Mouse (Mus musculus) hindbrain, embryonic 13.5 days (tissue): ENCODE results near the gene Nfix. TPM values are rescaled to one million over a fixed set of nuclear protein-coding genes. Genes with fewer than 3 reads are reported as not detected.

Source experiments
- ATAC-seq: fragments of 200-750 bp; cut with Nextera tagmentation; 2 replicates; pipeline ENCODE4 v1.8.0; 2017; ENCODE audit warnings: moderate TSS enrichment; ENCODE audit not compliant: low FRiP score
- H3K27ac ChIP-seq: fragments of 300-500 bp; sonication (generic); 2 replicates; pipeline ENCODE4 v1.5.1; 2015; ENCODE audit warnings: inconsistent platforms, mild to moderate bottlenecking, moderate library complexity
- H3K27me3 ChIP-seq: fragments of 300-500 bp; sonication (generic); 2 replicates; pipeline ENCODE4 v1.6.1; 2015; ENCODE audit warnings: mild to moderate bottlenecking, inconsistent platforms
- H3K36me3 ChIP-seq: fragments of 300-500 bp; sonication (generic); 2 replicates; pipeline ENCODE4 v1.6.1; 2015; ENCODE audit warnings: mild to moderate bottlenecking, inconsistent platforms
- H3K4me1 ChIP-seq: fragments of 300-500 bp; sonication (generic); replicated peaks from 2 replicates; pipeline ENCODE4 v1.6.1; 2015; ENCODE audit warnings: inconsistent platforms
- H3K4me2 ChIP-seq: fragments of 300-500 bp; sonication (generic); 2 replicates; pipeline ENCODE4 v1.6.1; 2015; ENCODE audit warnings: inconsistent platforms, mild to moderate bottlenecking, moderate library complexity
- H3K4me3 ChIP-seq: fragments of 300-500 bp; sonication (generic); 2 replicates; pipeline ENCODE4 v1.5.1; 2015; ENCODE audit warnings: mild to moderate bottlenecking, inconsistent platforms
- H3K9ac ChIP-seq: fragments of 300-500 bp; sonication (generic); 2 replicates; pipeline ENCODE4 v1.6.1; 2015; ENCODE audit warnings: mild to moderate bottlenecking, inconsistent platforms
- H3K9me3 ChIP-seq: fragments of 300-500 bp; sonication (generic); 2 replicates; pipeline ENCODE4 v1.6.1; 2016; ENCODE audit warnings: inconsistent platforms
- whole genome bisulfite sequencing: fragments of 180-500 bp; shearing (Covaris S2); methylation state at CpG from one replicate; pipeline ENCODE4 v1.1.7; 2015; 5-methylcytosine and 5-hydroxymethylcytosine counted together
- polyA plus RNA-seq: library from polyadenylated mRNA; unstranded; fragments of >200 nt; fragmentation: Nextera tagmentation; extraction: Ambion mirVana; gene quantifications from 2 replicates; pipeline ENCODE4 v1.2.1, GENCODE M21; 2015

Gene Nfix
- polyA plus RNA-seq, result 35.3 and 44.1 TPM in 2 replicates

DNA sequence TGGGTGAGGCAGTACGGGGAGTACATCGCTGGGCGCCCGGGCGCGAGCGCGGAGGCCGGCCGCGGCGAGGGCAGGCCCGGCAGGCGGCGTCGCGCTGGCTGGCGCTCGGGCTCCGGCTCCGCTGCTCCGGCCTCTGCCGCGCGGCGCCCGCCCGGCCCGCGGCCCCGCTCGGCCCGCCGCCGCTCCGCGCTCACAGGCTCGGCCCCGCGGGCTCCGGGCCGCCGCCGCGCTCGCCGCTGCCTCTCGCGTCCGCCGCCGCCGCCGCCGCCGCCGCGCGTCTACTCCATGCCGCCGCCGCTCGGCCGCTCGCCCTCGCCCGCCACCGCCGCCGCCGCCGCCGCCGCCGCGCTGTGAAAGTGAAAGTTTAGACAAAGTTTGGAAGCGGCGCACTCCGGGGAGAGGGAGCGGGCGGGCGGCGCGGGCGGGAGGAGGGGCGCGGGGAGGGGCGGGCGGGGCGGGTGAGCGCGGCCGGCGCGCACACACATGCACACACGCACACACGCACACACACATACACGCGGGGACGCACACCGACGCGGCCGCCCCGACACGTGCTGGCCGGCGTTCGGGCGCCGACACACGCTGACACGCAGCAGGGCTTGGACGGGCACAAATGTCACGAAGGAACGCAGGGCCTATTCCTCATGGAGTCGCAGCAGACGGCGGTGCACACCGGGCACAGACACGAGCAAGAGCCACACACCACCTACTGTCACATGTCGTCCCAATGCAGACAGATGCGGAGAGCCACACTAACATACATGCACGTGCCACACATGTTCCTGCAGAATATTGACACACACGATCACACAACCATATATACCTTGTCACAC lies at the start of gene Nfix:
Gene Nfix (minus strand): TSS at position 346 of the 833 bp plus-strand sequence.
- Histone ChIP-seq H3K27me3 (peaks cover 98% of the 10 kb centered on the region), H3K9me3 (no peaks in the 10 kb centered on the region), H3K9ac (peak within 1 kb of the TSS; percentile 88), H3K27ac (peak within 1 kb of the TSS; percentile 87), H3K4me2 (peak within 1 kb of the TSS; percentile 76), H3K4me1 (peaks cover 47% of the 10 kb centered on the region), H3K36me3 (no peaks in the 10 kb centered on the region), H3K4me3 (peak within 1 kb of the TSS; percentile 72)
- WGBS, result 3% methylated on average over 42 of the region's 125 CpGs
- peak; percentile 44; the same call in 1 of the 2 replicates for ATAC-seq

GRCm38 (mm10) chr8:84847684-84848435 lies 47.7 kb upstream of the Nfix start:
- WGBS, result 53% methylated on average over 6 of the region's 6 CpGs
- H3K36me3 ChIP-seq, result peaks cover 22% of the 10 kb centered on the region
- H3K27me3 ChIP-seq, result no peaks in the 10 kb centered on the region
- H3K27ac ChIP-seq, result peak overlapping the region; percentile 87
- H3K4me3 ChIP-seq, result peak overlapping the region; percentile 98
- ATAC-seq, result no peak
- H3K9ac ChIP-seq, result peak overlapping the region; percentile 79
- H3K4me2 ChIP-seq, result peak overlapping the region; percentile 78
- H3K9me3 ChIP-seq, result no peaks in the 10 kb centered on the region
- H3K4me1 ChIP-seq, result peaks cover 35% of the 10 kb centered on the region

GRCm38 (mm10) chr8:84846722-84847572 lies 46.8 kb upstream of the Nfix start, which contains the start of gene Calr:
TSS of gene Calr (minus strand) at chr8:84846934.
- under 1% methylated on average over 55 of the region's 55 CpGs for WGBS
- ATAC-seq, result peak; percentile 99
- peaks cover 43% of the 10 kb centered on the region for H3K4me1 ChIP-seq

DNA sequence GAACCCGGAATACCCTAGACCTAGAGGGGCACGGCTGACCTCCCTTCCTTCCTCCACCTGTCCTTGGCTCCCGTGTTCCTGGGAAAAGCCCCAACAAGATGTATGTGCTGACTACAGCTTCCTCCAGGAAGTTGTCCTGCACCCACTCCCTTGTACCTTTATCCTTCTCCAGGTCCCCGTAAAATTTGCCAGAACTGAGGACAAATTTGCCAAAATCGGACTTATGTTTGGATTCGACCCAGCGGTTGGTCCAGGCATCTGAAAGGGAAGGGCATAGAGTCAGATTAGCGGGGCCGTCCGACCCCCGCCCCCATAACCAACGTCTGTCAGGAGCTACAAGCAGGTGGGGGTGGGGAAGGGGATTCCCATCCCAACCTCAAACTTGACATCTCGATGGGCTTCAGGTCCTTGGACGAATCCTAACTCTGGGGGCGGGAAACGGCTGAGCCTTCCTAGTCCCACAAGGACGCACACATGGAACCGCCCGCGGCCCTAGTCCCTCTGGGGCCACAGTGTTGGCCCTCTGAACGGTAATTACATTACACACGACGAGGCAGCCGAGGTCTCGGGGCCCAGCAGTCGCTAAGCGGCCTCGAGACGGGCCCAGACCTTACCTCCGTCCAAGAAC lies 46.1 kb upstream of the Nfix start:
- Histone ChIP-seq H3K9ac (peak overlapping the region; percentile 98), H3K36me3 (peaks cover 39% of the 10 kb centered on the region), H3K27me3 (no peaks in the 10 kb centered on the region), H3K9me3 (no peaks in the 10 kb centered on the region), H3K27ac (peak overlapping the region; percentile 92), H3K4me3 (peak overlapping the region; percentile 98), H3K4me1 (peaks cover 44% of the 10 kb centered on the region), H3K4me2 (peak overlapping the region; percentile 88)
- ATAC-seq, result peak; percentile 46
- under 1% methylated on average over 30 of the region's 30 CpGs for WGBS

More at GRCm38 (mm10) chr8:84846722-84847572, 46.8 kb upstream of the Nfix start, which contains the start of gene Calr:
- peak within 1 kb of the TSS; percentile 98 for H3K4me3 ChIP-seq
- peak within 1 kb of the TSS; percentile 88 for H3K4me2 ChIP-seq
- H3K27me3 ChIP-seq, result no peaks in the 10 kb centered on the region
- no peaks in the 10 kb centered on the region for H3K9me3 ChIP-seq
- H3K36me3 ChIP-seq, result peaks cover 32% of the 10 kb centered on the region
- peak within 1 kb of the TSS; percentile 92 for H3K27ac ChIP-seq
- peak within 1 kb of the TSS; percentile 98 for H3K9ac ChIP-seq

DNA sequence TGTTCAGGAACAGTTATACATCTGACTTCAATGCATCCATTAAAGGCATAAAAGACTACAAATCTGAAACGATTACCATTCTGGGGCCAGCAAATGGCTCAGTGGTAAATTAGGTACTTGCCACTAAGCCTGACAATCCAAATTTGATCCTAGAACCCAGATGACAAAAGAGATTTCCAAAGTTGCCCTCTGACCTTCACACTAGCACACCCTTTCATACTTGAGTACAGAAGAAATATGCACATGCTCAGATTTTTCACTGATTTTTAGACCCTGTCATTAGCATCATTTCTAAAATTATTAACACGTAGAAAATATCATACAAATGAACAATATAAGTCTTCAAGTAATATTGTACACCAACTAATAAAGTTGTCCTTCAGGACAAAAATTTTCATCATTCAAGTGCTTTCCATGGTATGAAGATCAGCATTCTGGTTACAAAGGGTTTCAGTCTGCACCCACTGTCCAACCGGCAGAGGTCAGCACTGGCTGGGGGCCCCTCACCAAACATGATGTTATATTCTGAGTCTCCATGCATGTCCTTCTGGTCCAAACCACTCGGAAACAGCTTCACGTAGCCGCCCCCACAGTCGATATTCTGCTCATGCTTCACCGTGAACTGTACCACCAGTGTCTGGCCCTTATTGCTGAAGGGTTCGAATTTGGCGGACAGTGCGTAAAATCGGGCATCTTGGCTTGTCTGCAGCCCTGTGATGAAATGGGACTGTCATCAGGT lies 45.4 kb upstream of the Nfix start:
- Histone ChIP-seq H3K4me2 (peak overlapping the region; percentile 88), H3K9me3 (no peaks in the 10 kb centered on the region), H3K4me1 (peaks cover 44% of the 10 kb centered on the region), H3K4me3 (peak overlapping the region; percentile 98), H3K27ac (peak overlapping the region; percentile 92), H3K27me3 (no peaks in the 10 kb centered on the region), H3K9ac (peak overlapping the region; percentile 98), H3K36me3 (peaks cover 41% of the 10 kb centered on the region)
- no peak for ATAC-seq
- WGBS, result 17% methylated on average over 12 of the region's 12 CpGs

DNA sequence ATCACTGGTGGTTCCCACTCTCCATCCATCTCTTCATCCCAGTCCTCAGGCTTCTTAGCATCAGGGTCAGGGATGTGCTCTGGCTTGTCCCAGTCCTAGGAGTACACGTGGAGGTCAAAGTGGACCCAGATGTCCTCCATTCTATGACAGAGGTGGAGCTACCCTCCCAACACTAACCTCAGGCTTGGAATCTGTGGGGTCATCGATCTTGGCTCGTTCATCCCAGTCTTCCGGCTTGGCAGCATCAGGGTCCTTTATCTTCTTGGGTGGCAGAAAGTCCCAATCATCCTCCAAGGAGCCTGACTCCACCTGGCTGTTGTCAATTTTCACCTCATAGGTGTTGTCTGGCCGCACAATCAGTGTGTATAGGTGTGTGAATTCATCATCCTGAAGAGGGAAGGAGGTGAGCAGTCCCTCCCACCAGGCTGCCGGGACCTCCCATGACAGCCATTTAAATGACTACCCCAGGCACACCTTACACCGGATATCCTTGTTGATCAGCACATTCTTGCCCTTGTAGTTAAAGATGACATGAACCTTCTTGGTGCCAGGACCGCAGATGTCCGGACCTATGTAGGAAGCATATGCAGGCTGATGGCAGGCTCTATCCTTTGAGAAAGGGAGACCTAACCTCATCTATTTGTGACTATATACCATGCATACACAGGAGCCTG lies 44.4 kb upstream of the Nfix start:
- no peaks in the 10 kb centered on the region for H3K27me3 ChIP-seq
- no peak for ATAC-seq
- peak overlapping the region; percentile 98 for H3K4me3 ChIP-seq
- peaks cover 41% of the 10 kb centered on the region for H3K36me3 ChIP-seq
- H3K4me1 ChIP-seq, result peaks cover 50% of the 10 kb centered on the region
- peak overlapping the region; percentile 30; the same call in 1 of the 2 replicates for H3K27ac ChIP-seq
- no peaks in the 10 kb centered on the region for H3K9me3 ChIP-seq
- H3K9ac ChIP-seq, result peak overlapping the region; percentile 98
- 89% methylated on average over 9 of the region's 9 CpGs for WGBS
- peak overlapping the region; percentile 88 for H3K4me2 ChIP-seq

DNA sequence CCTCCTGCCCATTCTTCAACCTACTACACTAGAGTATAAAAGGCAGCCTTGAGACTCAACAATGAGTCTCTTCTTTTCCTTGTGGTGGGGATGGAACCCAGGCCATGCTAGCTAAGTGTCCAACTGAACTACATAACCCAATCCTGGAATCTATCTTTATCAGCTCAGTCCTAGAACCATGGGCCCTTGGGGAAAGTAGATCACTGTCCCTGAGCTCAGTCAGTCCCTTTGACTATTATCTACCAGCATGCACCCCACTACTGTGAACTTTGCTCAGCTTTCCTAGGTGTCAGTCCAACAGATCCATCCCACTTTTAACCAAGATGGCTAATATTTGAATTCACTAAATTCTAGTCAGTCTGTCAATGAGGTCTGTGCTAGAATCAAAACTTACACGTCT lies 41.4 kb upstream of the Nfix start:
- Histone ChIP-seq H3K9me3 (no peaks in the 10 kb centered on the region), H3K27ac (peak overlapping the region; percentile 40; the same call in 1 of the 2 replicates), H3K9ac (no peak overlapping the region), H3K4me3 (no peak overlapping the region), H3K36me3 (peaks cover 65% of the 10 kb centered on the region), H3K4me2 (no peak overlapping the region), H3K4me1 (peaks cover 49% of the 10 kb centered on the region), H3K27me3 (no peaks in the 10 kb centered on the region)
- WGBS, result 84% methylated on average over 1 of the region's 1 CpGs
- no peak for ATAC-seq

GRCm38 (mm10) chr8:84840248-84840999 lies 40.3 kb upstream of the Nfix start, which contains the start of gene Rad23a:
TSS of gene Rad23a (minus strand) at chr8:84840665.
- no peaks in the 10 kb centered on the region for H3K9me3 ChIP-seq
- H3K4me2 ChIP-seq, result peak within 1 kb of the TSS; percentile 71
- H3K9ac ChIP-seq, result peak within 1 kb of the TSS; percentile 94
- H3K27me3 ChIP-seq, result no peaks in the 10 kb centered on the region
- ATAC-seq, result peak; percentile 95
- peaks cover 76% of the 10 kb centered on the region for H3K36me3 ChIP-seq
- peak within 1 kb of the TSS; percentile 93 for H3K27ac ChIP-seq
- 0% methylated on average over 45 of the region's 55 CpGs for whole genome bisulfite sequencing
- peaks cover 59% of the 10 kb centered on the region for H3K4me1 ChIP-seq
- H3K4me3 ChIP-seq, result peak within 1 kb of the TSS; percentile 93

GRCm38 (mm10) chr8:84839875-84840247 lies 39.7 kb upstream of the Nfix start:
- 2% methylated on average over 7 of the region's 7 CpGs for WGBS
- no peak for ATAC-seq
- Histone ChIP-seq H3K27ac (peak overlapping the region; percentile 93), H3K9me3 (no peaks in the 10 kb centered on the region), H3K4me1 (peaks cover 59% of the 10 kb centered on the region), H3K27me3 (no peaks in the 10 kb centered on the region), H3K4me3 (peak overlapping the region; percentile 93), H3K4me2 (peak overlapping the region; percentile 71), H3K36me3 (peaks cover 78% of the 10 kb centered on the region), H3K9ac (peak overlapping the region; percentile 94)

DNA sequence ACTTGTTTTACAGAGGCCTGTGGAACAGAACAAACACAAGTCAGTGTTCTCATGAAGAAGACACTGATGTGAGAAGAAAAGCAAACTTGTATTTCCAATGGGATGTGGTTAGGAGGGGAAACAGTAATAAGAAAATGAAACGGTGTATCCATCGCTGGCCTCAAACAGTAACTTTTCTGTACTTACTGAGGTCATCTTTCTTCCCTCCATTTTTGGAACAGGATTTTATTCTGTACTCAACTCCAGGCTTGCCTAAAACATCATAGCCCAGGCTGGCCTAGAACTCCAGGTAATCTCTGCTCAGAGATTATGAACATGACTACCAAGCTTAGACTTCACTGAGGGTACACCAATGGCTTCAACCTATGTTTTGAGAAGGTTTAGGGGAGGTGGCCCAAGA lies 39.3 kb upstream of the Nfix start:
- Histone ChIP-seq H3K9me3 (no peaks in the 10 kb centered on the region), H3K4me2 (peak overlapping the region; percentile 71), H3K4me3 (peak overlapping the region; percentile 93), H3K36me3 (peaks cover 78% of the 10 kb centered on the region), H3K27me3 (no peaks in the 10 kb centered on the region), H3K4me1 (peaks cover 59% of the 10 kb centered on the region), H3K27ac (peak overlapping the region; percentile 93; the same call in 1 of the 2 replicates), H3K9ac (peak overlapping the region; percentile 94)
- no peak for ATAC-seq
- 96% methylated on average over 2 of the region's 2 CpGs for WGBS
